8 mouse cellular contexts compared by ENCODE assay signal in the genomic region with DNA sequence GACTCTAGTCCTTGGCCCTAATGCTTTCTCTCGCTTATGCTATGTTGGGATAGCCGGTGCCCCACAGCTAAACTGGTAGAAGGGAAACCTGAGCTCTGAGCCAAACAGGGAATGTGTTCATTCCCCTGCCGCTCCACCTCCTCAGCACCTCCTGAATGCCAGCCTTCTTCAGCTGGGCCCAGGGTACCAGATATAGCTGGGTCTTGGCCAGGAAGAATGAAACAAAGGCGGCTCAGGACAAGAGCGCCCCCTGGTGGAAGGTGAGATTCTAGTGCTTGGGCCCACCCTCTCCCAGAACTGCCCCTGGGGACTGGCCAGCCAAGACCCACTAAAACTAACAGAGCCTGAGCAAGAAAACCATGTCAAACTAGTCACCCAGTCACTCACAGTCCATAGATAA.
DNase-seq lines count a peak whose midpoint lies in the region; ATAC-seq and TF ChIP-seq lines count a peak whose summit lies in the region.

No protein-coding gene starts in this region.

- DNase-seq in Muller cell, postnatal 12 days (ENCODE audit: inconsistent ontology term), result peak; percentile 19
- DNase-seq in cerebellum, postnatal 25 days, result peak; percentile 36 to 60
- DNase-seq in heart, postnatal 4 days, result peak; percentile 68
- DNase-seq in liver, adult 2 months (ENCODE audit: extremely low read depth, low read depth, low spot score), result peak; percentile 54
- peak; percentile 39 for DNase-seq in right cerebral cortex, postnatal 25 days

- peak; percentile 87 for TF ChIP-seq CTCF in intestine, postnatal 0 days (IDR thresholded peaks at IDR 0.05; ENCODE audit: low read depth)
- TF ChIP-seq CTCF in liver, adult 2 months (IDR thresholded peaks at IDR 0.05; ENCODE audit: low read depth, low read length), result peak; percentile 87

- H3K79me2 ChIP-seq in liver, adult 2 months (ENCODE audit: control insufficient read depth, insufficient read depth, low read length), result no peaks in the 10 kb centered on the region

- no peak for TF ChIP-seq POLR2A in liver, adult 2 months (IDR thresholded peaks at IDR 0.05; ENCODE audit: extremely low read depth, insufficient read depth, low read length)

- H3K27ac ChIP-seq in intestine, postnatal 0 days (ENCODE audit: low read depth, low read length), result no peak overlapping the region
- no peak overlapping the region for H3K27ac ChIP-seq in intestine, embryonic 16.5 days (ENCODE audit: low read length)
- H3K27ac ChIP-seq in liver, adult 2 months (replicated peaks; ENCODE audit: insufficient read depth, low read depth, low read length), result peak overlapping the region; percentile 59

- H3K4me1 ChIP-seq in intestine, postnatal 0 days (replicated peaks; ENCODE audit: control insufficient read depth, insufficient read depth, low read length), result peaks cover 4% of the 10 kb centered on the region
- H3K4me1 ChIP-seq in intestine, embryonic 16.5 days (ENCODE audit: control insufficient read depth, insufficient read depth, low read length), result peaks cover 16% of the 10 kb centered on the region
- H3K4me1 ChIP-seq in liver, adult 2 months (ENCODE audit: control insufficient read depth, insufficient read depth, low read length), result peaks cover 40% of the 10 kb centered on the region

- no peak overlapping the region for H3K9ac ChIP-seq in intestine, postnatal 0 days (ENCODE audit: low read depth, low read length)
- no peak overlapping the region for H3K9ac ChIP-seq in intestine, embryonic 16.5 days (ENCODE audit: low read depth, low read length)
- no peak overlapping the region; the same call in 1 of the 2 replicates for H3K9ac ChIP-seq in liver, adult 2 months (ENCODE audit: low read depth, low read length)

- H3K4me3 ChIP-seq in intestine, postnatal 0 days (ENCODE audit: low read depth, low read length), result no peak overlapping the region
- no peak overlapping the region for H3K4me3 ChIP-seq in intestine, embryonic 16.5 days (ENCODE audit: low read length)
- H3K4me3 ChIP-seq in liver, adult 2 months (ENCODE audit: insufficient read depth, low read depth, low read length), result no peak overlapping the region

- no peaks in the 10 kb centered on the region for H3K36me3 ChIP-seq in intestine, postnatal 0 days (ENCODE audit: control insufficient read depth, insufficient read depth)
- H3K36me3 ChIP-seq in intestine, embryonic 16.5 days (ENCODE audit: control insufficient read depth, insufficient read depth, low read length), result no peaks in the 10 kb centered on the region
- no peaks in the 10 kb centered on the region for H3K36me3 ChIP-seq in liver, adult 2 months (ENCODE audit: control insufficient read depth, insufficient read depth, low read length)

- no peaks in the 10 kb centered on the region for H3K27me3 ChIP-seq in intestine, postnatal 0 days (replicated peaks; ENCODE audit: control insufficient read depth, insufficient read depth, low read length)
- H3K27me3 ChIP-seq in intestine, embryonic 16.5 days (replicated peaks; ENCODE audit: control insufficient read depth, insufficient read depth, low read length), result no peaks in the 10 kb centered on the region
- no peaks in the 10 kb centered on the region for H3K27me3 ChIP-seq in liver, adult 2 months (ENCODE audit: control insufficient read depth, insufficient read depth, low read length)

- WGBS in intestine, postnatal 0 days, result 51% methylated on average over 5 of the region's 5 CpGs
- 47% methylated on average over 5 of the region's 5 CpGs for WGBS in intestine, embryonic 16.5 days
- 24% methylated on average over 5 of the region's 5 CpGs for WGBS in liver, adult 2 months

- no peaks in the 10 kb centered on the region for H3K9me3 ChIP-seq in intestine, postnatal 0 days (ENCODE audit: control insufficient read depth)
- H3K9me3 ChIP-seq in intestine, embryonic 16.5 days (ENCODE audit: control insufficient read depth, low read length), result no peaks in the 10 kb centered on the region

- ATAC-seq in intestine, postnatal 0 days, result no peak
- ATAC-seq in intestine, embryonic 16.5 days, result no peak
- ATAC-seq in activated CD4-positive, CD25-positive, alpha-beta regulatory T cell, adult 4 months, result no peak

- no peak overlapping the region for H3K4me2 ChIP-seq in intestine, postnatal 0 days (replicated peaks; ENCODE audit: low read depth)
- no peak overlapping the region for H3K4me2 ChIP-seq in intestine, embryonic 16.5 days (ENCODE audit: low read depth, low read length)
